Comparison of ENCODE assay signal across 8 mouse cellular contexts in genomic region chr6:86370093-86370713, GRCm38 (mm10). TPM values are rescaled to one million over a fixed set of nuclear protein-coding genes. Genes with fewer than 3 reads are reported as not detected.
DNase-seq lines count a peak whose midpoint lies in the region; ATAC-seq and TF ChIP-seq lines count a peak whose summit lies in the region.

No protein-coding gene starts in this region.

- H3K9me3 ChIP-seq in hindbrain, embryonic 15.5 days: no peaks in the 10 kb centered on the region
- no peaks in the 10 kb centered on the region for H3K9me3 ChIP-seq in midbrain, embryonic 10.5 days (replicated peaks)

- H3K27ac ChIP-seq in left cerebral cortex, adult 2 months: peak overlapping the region; percentile 93
- peak overlapping the region; percentile 95 for H3K27ac ChIP-seq in hindbrain, embryonic 15.5 days (replicated peaks)
- peak overlapping the region; percentile 94 for H3K27ac ChIP-seq in midbrain, embryonic 10.5 days (replicated peaks)

- WGBS in hindbrain, embryonic 15.5 days: 68% methylated on average over 3 of the region's 3 CpGs
- 60% methylated on average over 3 of the region's 3 CpGs for WGBS in midbrain, embryonic 10.5 days

- H3K4me1 ChIP-seq in hindbrain, embryonic 15.5 days (replicated peaks): peaks cover 39% of the 10 kb centered on the region
- peaks cover 41% of the 10 kb centered on the region for H3K4me1 ChIP-seq in midbrain, embryonic 10.5 days

- TF ChIP-seq CTCF in left cerebral cortex, adult 2 months (IDR thresholded peaks at IDR 0.05): peak; percentile 45

- intact Hi-C loops in left cerebral cortex, adult 2 months (cut with DNase I): loop anchor here (2.0 kb wide), 1 partner anchor 27 kb away; the partner anchor contains the start of gene Pcyox1
- intact Hi-C loops in left cerebral cortex, postnatal 14 days (cut with DNase I): no loop called here

- no peak for DNase-seq in left cerebral cortex, adult 2 months (ENCODE audit: extremely low spot score in 1 of 2, low spot score in 2 of 2)
- no peak for DNase-seq in left cerebral cortex, postnatal 14 days (ENCODE audit: low spot score in 2 of 2)
- peak; percentile 35 for DNase-seq in brain, adult 2 months (ENCODE audit: low read depth, low spot score)
- no peak for DNase-seq in midbrain, embryonic 10.5 days (ENCODE audit: low spot score)
- no peak for DNase-seq in urinary bladder, adult 2 months (ENCODE audit: low spot score)
- no peak for DNase-seq in layer of hippocampus, adult 18-20 months (ENCODE audit: low spot score in 2 of 2)
- no peak for DNase-seq in right cerebral cortex, adult 2 months (ENCODE audit: low spot score in 2 of 2)

- ATAC-seq in hindbrain, embryonic 15.5 days (ENCODE audit: low FRiP score, low read depth): no peak

- no peaks in the 10 kb centered on the region for H3K27me3 ChIP-seq in hindbrain, embryonic 15.5 days
- no peaks in the 10 kb centered on the region for H3K27me3 ChIP-seq in midbrain, embryonic 10.5 days (ENCODE audit: low read depth, poor library complexity, severe bottlenecking)

- H3K36me3 ChIP-seq in hindbrain, embryonic 15.5 days: 0 out of 2 replicates have a peak, but pooled peaks cover 2% of the 10 kb centered on the region
- peaks cover 51% of the 10 kb centered on the region for H3K36me3 ChIP-seq in midbrain, embryonic 10.5 days

- peak overlapping the region; percentile 73 for H3K4me2 ChIP-seq in hindbrain, embryonic 15.5 days

- peak overlapping the region; percentile 59 for H3K9ac ChIP-seq in hindbrain, embryonic 15.5 days

- H3K4me3 ChIP-seq in left cerebral cortex, adult 2 months: no peak overlapping the region
- H3K4me3 ChIP-seq in hindbrain, embryonic 15.5 days: peak overlapping the region; percentile 74
- peak overlapping the region; percentile 96 for H3K4me3 ChIP-seq in midbrain, embryonic 10.5 days

RNA-seq across cellular contexts. Expression of gene Snrpg, which starts 0.9 kb away (rescaled TPM):
- 10 to 100 TPM; 54.8 to 61.9 TPM for total RNA-seq in left cerebral cortex, adult 2 months (2021)
- total RNA-seq in left cerebral cortex, postnatal 14 days (2021): 10 to 100 TPM; 63.3 to 71.7 TPM
- 346 and 401 TPM in 2 replicates for polyA plus RNA-seq in hindbrain, embryonic 15.5 days (2015; fragmentation: Nextera tagmentation; extraction: Ambion mirVana)
- 799 and 889 TPM in 2 replicates for polyA plus RNA-seq in midbrain, embryonic 10.5 days (2016; fragmentation: Nextera tagmentation; extraction: Ambion mirVana)
- polyA plus RNA-seq in urinary bladder, adult 2 months (2012; rRNA removed): 87.2 and 143 TPM in 2 replicates
- 10 to 100 TPM; 55.5 to 74.0 TPM for total RNA-seq in layer of hippocampus, adult 18-20 months (2021)

RNA-seq across cellular contexts. Expression of gene Fam136a, which starts 4.8 kb away (rescaled TPM):
- 10 to 100 TPM; 21.3 to 21.8 TPM for total RNA-seq in left cerebral cortex, adult 2 months (2021)
- total RNA-seq in left cerebral cortex, postnatal 14 days (2021): 10 to 100 TPM; 26.2 to 28.4 TPM
- 106 and 108 TPM in 2 replicates for polyA plus RNA-seq in hindbrain, embryonic 15.5 days (2015; fragmentation: Nextera tagmentation; extraction: Ambion mirVana)
- 169 and 196 TPM in 2 replicates for polyA plus RNA-seq in midbrain, embryonic 10.5 days (2016; fragmentation: Nextera tagmentation; extraction: Ambion mirVana)
- 30.8 and 35.3 TPM in 2 replicates for polyA plus RNA-seq in urinary bladder, adult 2 months (2012; rRNA removed)
- total RNA-seq in layer of hippocampus, adult 18-20 months (2021): 10 to 100 TPM; 29.2 to 31.6 TPM

RNA-seq across cellular contexts. Expression of gene Pcyox1, which starts 26.8 kb away (rescaled TPM):
- total RNA-seq in left cerebral cortex, adult 2 months (2021): 100 to 1,000 TPM; 105 to 115 TPM
- 100 to 1,000 TPM; 108 to 109 TPM for total RNA-seq in left cerebral cortex, postnatal 14 days (2021)
- polyA plus RNA-seq in hindbrain, embryonic 15.5 days (2015; fragmentation: Nextera tagmentation; extraction: Ambion mirVana): 84.7 and 90.1 TPM in 2 replicates
- 87.9 and 110 TPM in 2 replicates for polyA plus RNA-seq in midbrain, embryonic 10.5 days (2016; fragmentation: Nextera tagmentation; extraction: Ambion mirVana)
- polyA plus RNA-seq in urinary bladder, adult 2 months (2012; rRNA removed): 91.2 and 102 TPM in 2 replicates
- 100 to 1,000 TPM; 111 to 113 TPM for total RNA-seq in layer of hippocampus, adult 18-20 months (2021)

RNA-seq across cellular contexts. Expression of gene Tia1, which starts 33.8 kb away (rescaled TPM):
- total RNA-seq in left cerebral cortex, adult 2 months (2021): 100 to 1,000 TPM; 117 to 119 TPM
- total RNA-seq in left cerebral cortex, postnatal 14 days (2021): 100 to 1,000 TPM; 106 to 107 TPM
- 275 and 283 TPM in 2 replicates for polyA plus RNA-seq in hindbrain, embryonic 15.5 days (2015; fragmentation: Nextera tagmentation; extraction: Ambion mirVana)
- 221 and 253 TPM in 2 replicates for polyA plus RNA-seq in midbrain, embryonic 10.5 days (2016; fragmentation: Nextera tagmentation; extraction: Ambion mirVana)
- polyA plus RNA-seq in urinary bladder, adult 2 months (2012; rRNA removed): 55.8 and 74.2 TPM in 2 replicates
- total RNA-seq in layer of hippocampus, adult 18-20 months (2021): 100 to 1,000 TPM; 114 to 120 TPM

RNA-seq across cellular contexts. Expression of gene Gm44790, which starts 56.3 kb away (rescaled TPM):
- not detected for total RNA-seq in left cerebral cortex, adult 2 months (2021)
- total RNA-seq in left cerebral cortex, postnatal 14 days (2021): under 1 TPM in 1 of 2 experiments, not detected in 1; 0.49 TPM
- polyA plus RNA-seq in hindbrain, embryonic 15.5 days (2015; fragmentation: Nextera tagmentation; extraction: Ambion mirVana): 1.2 TPM in 2 replicates
- 0.63 and 0.89 TPM in 2 replicates for polyA plus RNA-seq in midbrain, embryonic 10.5 days (2016; fragmentation: Nextera tagmentation; extraction: Ambion mirVana)
- 0.28 and 1.0 TPM in 2 replicates for polyA plus RNA-seq in urinary bladder, adult 2 months (2012; rRNA removed)
- 1 to 10 TPM in 1 of 2 experiments, under 1 TPM in 1; 0.84 to 2.8 TPM for total RNA-seq in layer of hippocampus, adult 18-20 months (2021)
